8 mouse cellular contexts compared by ENCODE assay signal in the genomic region with DNA sequence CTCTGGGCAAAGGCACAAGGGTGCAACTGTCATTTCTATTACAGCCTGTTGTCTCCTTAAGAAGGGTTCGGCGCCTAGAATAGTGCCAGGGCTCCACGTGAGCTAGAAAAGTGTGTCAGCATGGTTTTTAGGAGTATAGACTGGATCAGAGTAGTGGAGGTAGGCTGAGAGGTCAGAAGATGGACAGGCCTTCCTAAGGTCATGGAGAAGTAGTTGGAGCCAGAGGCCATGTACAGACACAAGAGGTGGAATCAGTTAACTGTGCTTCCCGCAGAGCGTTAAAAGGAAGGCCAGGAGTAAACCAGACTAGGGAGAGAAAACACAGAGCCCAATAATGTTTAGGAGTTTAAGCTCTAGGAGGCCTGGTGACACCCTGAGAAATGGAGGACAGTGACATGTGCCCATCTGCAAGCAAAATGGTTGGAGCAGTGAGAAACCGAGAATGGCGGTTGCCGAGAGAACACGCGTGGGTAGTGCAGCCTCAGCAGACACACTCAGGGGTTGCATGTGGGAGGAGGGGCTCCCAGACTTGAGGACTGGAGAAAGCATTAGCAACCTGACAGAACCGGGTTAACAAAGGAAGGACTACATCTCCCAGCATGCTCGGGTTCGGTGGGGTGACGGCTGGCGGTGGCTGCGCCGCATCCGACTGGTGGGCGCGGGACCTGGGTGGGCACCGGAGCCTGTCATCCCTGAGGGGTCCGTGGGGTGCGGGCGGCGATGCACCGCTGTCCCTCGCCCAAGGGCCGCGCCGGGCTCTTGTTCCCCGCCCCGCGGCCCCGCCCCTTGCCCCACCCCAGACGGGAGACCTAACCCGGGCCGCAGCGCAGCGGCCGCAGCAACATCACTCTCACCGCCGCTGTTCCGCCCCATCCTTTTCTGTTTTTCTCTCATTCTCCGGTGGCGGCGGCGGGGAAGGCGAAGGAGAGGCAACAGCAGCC. TPM values are rescaled to one million over a fixed set of nuclear protein-coding genes. Genes with fewer than 3 reads are reported as not detected.
DNase-seq lines count a peak whose midpoint lies in the region; ATAC-seq and TF ChIP-seq lines count a peak whose summit lies in the region.

A gene (plus strand): TSS at position 625 of the 941 bp plus-strand sequence.

- TF ChIP-seq CTCF in cerebellum, adult 2 months (IDR thresholded peaks at IDR 0.05; ENCODE audit: borderline replicate concordance, insufficient read depth, low read depth, low read length), result no peak
- no peak for TF ChIP-seq CTCF in lung, embryonic 14.5 days (IDR thresholded peaks at IDR 0.05; ENCODE audit: low read depth)
- no peak for TF ChIP-seq CTCF in olfactory bulb, adult 2 months (IDR thresholded peaks at IDR 0.05; ENCODE audit: insufficient read depth, low read depth, low read length)

- in situ Hi-C loops in ES-E14 (cut with MboI; ENCODE audit: low sequenced_read_pairs in 2 of 2, unreplicated experiment in 2 of 2), result no loop called here

- H3K9ac ChIP-seq in ES-E14 (ENCODE audit: insufficient read depth, low read depth, low read length, poor library complexity, severe bottlenecking), result peak within 1 kb of the TSS; percentile 70
- H3K9ac ChIP-seq in lung, embryonic 14.5 days, result peak within 1 kb of the TSS; percentile 64

- peak; percentile 60 to 68 for ATAC-seq in hematopoietic stem cell, adult 5-6 weeks (replicated peaks in 1 of 2; ENCODE audit: insufficient read depth in 1 of 2, low FRiP score in 2 of 2, low TSS enrichment in 1 of 2, low read depth in 1 of 2, poor library complexity in 2 of 2, severe bottlenecking in 2 of 2)
- peak; percentile 88 for ATAC-seq in lung, embryonic 14.5 days (ENCODE audit: insufficient read depth)

- H3K4me1 ChIP-seq in ES-E14 (ENCODE audit: control insufficient read depth in 2 of 2, insufficient read depth in 2 of 2, low read length in 2 of 2, poor library complexity in 1 of 2), result peaks cover 0 to 3% of the 10 kb centered on the region in 2 experiments; a peak in 1 of 4 replicates
- H3K4me1 ChIP-seq in cerebellum, adult 2 months (ENCODE audit: control insufficient read depth, insufficient read depth, low read length), result peaks cover 9% of the 10 kb centered on the region
- H3K4me1 ChIP-seq in lung, embryonic 14.5 days (ENCODE audit: insufficient read depth), result peaks cover 5% of the 10 kb centered on the region
- peaks cover 25% of the 10 kb centered on the region for H3K4me1 ChIP-seq in olfactory bulb, adult 2 months (ENCODE audit: control insufficient read depth, insufficient read depth, low read length)

- H3K4me2 ChIP-seq in lung, embryonic 14.5 days, result peak within 1 kb of the TSS; percentile 95

- DNase-seq in ES-E14 (ENCODE audit: low read depth, low spot score), result no peak
- peak; percentile 82 to 85 for DNase-seq in cerebellum, adult 2 months
- DNase-seq in forelimb bud, embryonic 11.5 days (ENCODE audit: low read depth, low spot score), result peak; percentile 82
- DNase-seq in layer of hippocampus, adult 8-10 months (ENCODE audit: low spot score in 2 of 2), result peak; percentile 85 to 87
- DNase-seq in lung, embryonic 14.5 days, result peak; percentile 85
- DNase-seq in thymus, postnatal 0 days (ENCODE audit: low spot score), result peak; percentile 83

- H3K9me3 ChIP-seq in ES-E14 (ENCODE audit: control insufficient read depth, insufficient read depth, low read depth, low read length), result no peaks in the 10 kb centered on the region
- H3K9me3 ChIP-seq in lung, embryonic 14.5 days (ENCODE audit: low read depth, low read length), result 0 out of 2 replicates have a peak, but pooled peaks cover 9% of the 10 kb centered on the region

- H3K27me3 ChIP-seq in cerebellum, adult 2 months (ENCODE audit: control insufficient read depth, insufficient read depth, low read length), result no peaks in the 10 kb centered on the region
- no peaks in the 10 kb centered on the region for H3K27me3 ChIP-seq in lung, embryonic 14.5 days (ENCODE audit: insufficient read depth, low read length)

- peak within 1 kb of the TSS; percentile 79 to 100 for H3K4me3 ChIP-seq in ES-E14 (ENCODE audit: insufficient read depth in 1 of 2, low read depth in 1 of 2, low read length in 2 of 2, poor library complexity in 1 of 2, severe bottlenecking in 1 of 2)
- H3K4me3 ChIP-seq in cerebellum, adult 2 months (replicated peaks; ENCODE audit: insufficient read depth, low read depth, low read length), result peak within 1 kb of the TSS; percentile 93
- peak within 1 kb of the TSS; percentile 66 for H3K4me3 ChIP-seq in lung, embryonic 14.5 days (ENCODE audit: low read depth, low read length)
- peak within 1 kb of the TSS; percentile 88 for H3K4me3 ChIP-seq in olfactory bulb, adult 2 months (ENCODE audit: insufficient read depth, low read depth, low read length)

- 6% methylated on average over 48 of the region's 48 CpGs for WGBS in cerebellum, adult 2 months
- WGBS in lung, embryonic 14.5 days, result 7% methylated on average over 46 of the region's 48 CpGs
- WGBS in olfactory bulb, adult 2 months, result 5% methylated on average over 47 of the region's 48 CpGs

- peak; percentile 43; the same call in 1 of the 2 replicates for TF ChIP-seq POLR2A in cerebellum, adult 2 months (IDR thresholded peaks at IDR 0.05; ENCODE audit: borderline replicate concordance, insufficient read depth, low read length)
- TF ChIP-seq POLR2A in olfactory bulb, adult 2 months (IDR thresholded peaks at IDR 0.05; ENCODE audit: insufficient read depth, low read depth, low read length), result peak; percentile 23; the same call in 1 of the 2 replicates

- H3K36me3 ChIP-seq in ES-E14 (ENCODE audit: control insufficient read depth, insufficient read depth, low read length, poor library complexity, severe bottlenecking), result no peaks in the 10 kb centered on the region
- peaks cover 11% of the 10 kb centered on the region for H3K36me3 ChIP-seq in lung, embryonic 14.5 days (ENCODE audit: insufficient read depth)

- no peak within 1 kb of the TSS for H3K27ac ChIP-seq in ES-E14 (ENCODE audit: insufficient read depth, low read depth, low read length, poor library complexity, severe bottlenecking)
- H3K27ac ChIP-seq in cerebellum, adult 2 months (ENCODE audit: insufficient read depth, low read length), result peak within 1 kb of the TSS; percentile 69
- H3K27ac ChIP-seq in lung, embryonic 14.5 days (ENCODE audit: low read depth), result peak within 1 kb of the TSS; percentile 62
- H3K27ac ChIP-seq in olfactory bulb, adult 2 months (ENCODE audit: insufficient read depth, low read depth, low read length), result peak within 1 kb of the TSS; percentile 88

TF ChIP-seq in ES-E14, 5 proteins besides CTCF, POLR2A, EP300 and RAD21:
- TF ChIP-seq ZC3H11A (IDR thresholded peaks at IDR 0.05; ENCODE audit: borderline replicate concordance, low read depth, low read length), result no peak
- TF ChIP-seq MAFK (IDR thresholded peaks at IDR 0.05; ENCODE audit: insufficient read depth, low read depth, low read length), result no peak
- TF ChIP-seq HCFC1 (IDR thresholded peaks at IDR 0.05; ENCODE audit: borderline replicate concordance, insufficient read depth, low read length), result peak; percentile 91
- no peak for TF ChIP-seq ZNF384 (IDR thresholded peaks at IDR 0.05; ENCODE audit: low read depth, low read length)
- no peak for TF ChIP-seq CHD2 (IDR thresholded peaks at IDR 0.05; ENCODE audit: low read depth, low read length)

RNA-seq across cellular contexts. Expression of the gene that starts here (rescaled TPM):
- total RNA-seq in ES-E14 (2012; rRNA removed), result 6.8 and 8.8 TPM in 2 replicates
- polyA plus RNA-seq in cerebellum, adult 2 months (2012; rRNA removed), result 115 and 118 TPM in 2 replicates
- total RNA-seq in hematopoietic stem cell, adult 5-6 weeks (2017), result 4.7 and 5.4 TPM in 2 replicates
- total RNA-seq in layer of hippocampus, adult 8-10 months (2022), result 100 to 1,000 TPM; 150 to 162 (median 156) TPM
- 12.4 and 14.1 TPM in 2 replicates for polyA plus RNA-seq in lung, embryonic 14.5 days (2014; fragmentation: Nextera tagmentation; extraction: Ambion mirVana)
- polyA plus RNA-seq in olfactory bulb, adult 2 months (2012; ENCODE audit: insufficient read depth, insufficient read length, low replicate concordance, missing spikeins), result 67.4 TPM in 1 of 2 replicates, not detected in the other
- polyA plus RNA-seq in thymus, postnatal 0 days (2015; fragmentation: Nextera tagmentation; extraction: Ambion mirVana), result 6.4 and 6.9 TPM in 2 replicates

Comparison
In these comparisons a context has a peak if more than half of its experiments do, and no peak if none do; other contexts are left out.
1. RNA of the gene that starts here (total RNA-seq): 150 to 162 TPM in layer of hippocampus, adult 8-10 months; 6.8 to 8.8 TPM in ES-E14 and 4.7 to 5.4 TPM in hematopoietic stem cell, adult 5-6 weeks; every median in the first group is over 10 times any median in the second.
2. Peak in every context shown above with its lines, with median percentiles within 50 percentile points of each other: H3K4me3 ChIP-seq.